Mouse (Mus musculus) ovary, adult 10 weeks (tissue): Measurements from ENCODE around the gene Erg28. TPM values are rescaled to one million over a fixed set of nuclear protein-coding genes. Genes with fewer than 3 reads are reported as not detected.

Source experiments
- polyA plus RNA-seq: library from polyadenylated mRNA; stranded (reverse); fragments of 350-450 nt; fragmentation: Illumina TruSeq; extraction: RNeasy Lipid Tissue Mini Kit (QIAGEN cat#74804); gene quantifications from one replicate; pipeline ENCODE4 v1.2.3, GENCODE M21; 2014

Gene Erg28
- 195 TPM for polyA plus RNA-seq

GRCm38 (mm10) chr12:85824438-85825264 is at the start of gene Erg28, which contains the start of gene Ttll5:
Gene Erg28, minus strand, starts transcription at chr12:85824550.
Gene Ttll5, plus strand, starts transcription at chr12:85824659.

Other genes starting within 250 kb of the Erg28 start
- gene Jdp2, start 225.5 kb downstream of the Erg28 start, polyA plus RNA-seq = 0.40 TPM
- 1.1 TPM for gene Batf, start 137.9 kb downstream of the Erg28 start, polyA plus RNA-seq
- gene Flvcr2, start 78.0 kb downstream of the Erg28 start, polyA plus RNA-seq = 2.7 TPM
- gene Ttll5, start 109 bp upstream of the Erg28 start, polyA plus RNA-seq = 14.6 TPM